Mouse (Mus musculus): ENCODE measurements around the gene Zbed4. TPM values are rescaled to one million over a fixed set of nuclear protein-coding genes. Genes with fewer than 3 reads are reported as not detected.

Zbed4 gene
- polyA plus RNA-seq, 1 experiment from 2014 or later, result 23.2 TPM

DNA sequence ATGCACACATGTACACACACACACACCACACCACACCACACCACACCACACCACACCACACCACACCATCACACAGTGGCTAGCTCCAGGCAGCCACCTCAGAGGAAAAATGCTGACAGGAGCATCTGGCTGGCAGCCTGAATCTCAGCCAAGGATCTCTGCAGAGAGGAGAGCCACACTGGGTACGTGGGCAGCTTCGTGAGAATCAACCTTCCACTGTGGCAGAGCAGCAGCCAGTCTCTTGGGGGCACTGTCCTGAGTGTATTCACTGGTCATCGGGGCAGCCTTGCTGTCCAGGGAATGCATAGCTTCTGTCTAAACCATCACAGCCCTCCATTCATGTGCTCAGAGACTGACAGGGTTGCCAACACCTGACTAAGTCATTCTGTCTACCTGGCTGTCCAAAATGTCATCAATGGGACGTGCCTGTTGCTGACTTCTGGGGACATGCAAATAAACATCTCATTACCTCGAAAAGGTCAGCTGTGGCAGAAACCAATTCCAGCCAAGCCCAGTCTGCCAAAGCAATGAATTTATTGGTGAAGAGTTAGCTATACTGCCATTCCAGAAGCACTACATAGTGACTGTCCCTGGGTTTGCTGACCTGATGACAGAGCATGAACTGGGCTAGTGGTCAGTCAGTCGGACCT lies 78.5 kb downstream of the Zbed4 start:
- Histone ChIP-seq H3K4me1 (ENCODE audit: insufficient read depth) (no peaks in the 10 kb centered on the region), H3K9ac (no peak overlapping the region; the same call in 1 of the 2 replicates)
- no peak for ATAC-seq (ENCODE audit: insufficient read depth)

GRCm38 (mm10) chr15:88830696-88831095 lies 79.2 kb downstream of the Zbed4 start:
- no peak overlapping the region for H3K9ac ChIP-seq
- no peak overlapping the region for H3K27ac ChIP-seq (ENCODE audit: low read depth)
- ATAC-seq (ENCODE audit: insufficient read depth), result no peak
- no peak overlapping the region for H3K4me3 ChIP-seq (ENCODE audit: low read depth, low read length)
- DNase-seq, result no peak
- WGBS, result 71% methylated on average over 5 of the region's 5 CpGs
- no peak for TF ChIP-seq CTCF (IDR thresholded peaks at IDR 0.05; ENCODE audit: low read depth)
- no peaks in the 10 kb centered on the region for H3K4me1 ChIP-seq (ENCODE audit: insufficient read depth)
- peaks cover 11% of the 10 kb centered on the region; the same call in 1 of the 2 replicates for H3K36me3 ChIP-seq (ENCODE audit: insufficient read depth)
- H3K27me3 ChIP-seq (ENCODE audit: insufficient read depth, low read length), result no peaks in the 10 kb centered on the region
- no peak overlapping the region for H3K4me2 ChIP-seq
- no peaks in the 10 kb centered on the region for H3K9me3 ChIP-seq (ENCODE audit: low read depth, low read length)

More for the DNA sequence above, 78.5 kb downstream of the Zbed4 start:
- Histone ChIP-seq H3K4me3 (ENCODE audit: low read depth, low read length) (no peak overlapping the region), H3K9me3 (ENCODE audit: low read depth, low read length) (no peaks in the 10 kb centered on the region), H3K4me2 (no peak overlapping the region), H3K36me3 (ENCODE audit: insufficient read depth) (peaks cover 19% of the 10 kb centered on the region), H3K27ac (ENCODE audit: low read depth) (no peak overlapping the region), H3K27me3 (ENCODE audit: insufficient read depth, low read length) (no peaks in the 10 kb centered on the region)
- no peak for DNase-seq
- no peak for TF ChIP-seq CTCF (IDR thresholded peaks at IDR 0.05; ENCODE audit: low read depth)
- 64% methylated on average over 6 of the region's 6 CpGs for WGBS

DNA sequence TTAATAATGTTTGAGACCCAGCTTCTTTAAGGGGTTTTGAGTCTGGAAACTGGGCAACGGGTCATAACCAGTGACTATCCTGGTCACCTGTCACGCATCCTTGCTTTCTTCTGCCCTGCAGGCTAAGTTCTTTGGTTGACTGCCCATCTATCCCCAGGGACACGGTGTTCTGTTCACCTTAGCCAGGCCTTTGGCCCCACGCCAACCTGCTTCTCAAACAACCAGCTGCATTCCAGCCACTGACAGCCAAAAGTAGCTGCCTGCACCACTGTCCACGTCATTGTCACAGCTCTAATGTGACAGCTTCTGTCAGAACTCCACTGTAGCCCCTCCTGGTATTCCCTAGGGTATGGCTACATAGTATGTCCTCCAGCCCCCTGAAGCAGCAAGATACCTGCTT lies 80.0 kb downstream of the Zbed4 start:
- Histone ChIP-seq H3K4me1 (ENCODE audit: insufficient read depth) (no peaks in the 10 kb centered on the region), H3K36me3 (ENCODE audit: insufficient read depth) (peaks cover 5% of the 10 kb centered on the region; the same call in 1 of the 2 replicates), H3K27ac (ENCODE audit: low read depth) (no peak overlapping the region), H3K9ac (no peak overlapping the region), H3K4me3 (ENCODE audit: low read depth, low read length) (no peak overlapping the region), H3K9me3 (ENCODE audit: low read depth, low read length) (no peaks in the 10 kb centered on the region), H3K27me3 (ENCODE audit: insufficient read depth, low read length) (no peaks in the 10 kb centered on the region), H3K4me2 (no peak overlapping the region)
- no peak for ATAC-seq (ENCODE audit: insufficient read depth)
- DNase-seq, result peak; percentile 34
- 44% methylated on average over 5 of the region's 5 CpGs for WGBS
- TF ChIP-seq CTCF (IDR thresholded peaks at IDR 0.05; ENCODE audit: low read depth), result no peak

- H3K4me2 ChIP-seq, result no peak overlapping the region
- no peak overlapping the region for H3K4me3 ChIP-seq (ENCODE audit: low read depth, low read length)
- no peaks in the 10 kb centered on the region for H3K4me1 ChIP-seq (ENCODE audit: insufficient read depth)
- 55% methylated on average over 9 of the region's 9 CpGs for WGBS
- TF ChIP-seq CTCF (IDR thresholded peaks at IDR 0.05; ENCODE audit: low read depth), result no peak
- H3K9me3 ChIP-seq (ENCODE audit: low read depth, low read length), result no peaks in the 10 kb centered on the region
- no peak overlapping the region for H3K9ac ChIP-seq
- no peak for DNase-seq
- ATAC-seq (ENCODE audit: insufficient read depth), result no peak
- H3K27me3 ChIP-seq (ENCODE audit: insufficient read depth, low read length), result no peaks in the 10 kb centered on the region
- H3K27ac ChIP-seq (ENCODE audit: low read depth), result no peak overlapping the region
- H3K36me3 ChIP-seq (ENCODE audit: insufficient read depth), result 0 out of 2 replicates have a peak, but pooled peaks cover 3% of the 10 kb centered on the region
These were observed 81.1 kb downstream of the Zbed4 start for GRCm38 (mm10) chr15:88832536-88832935.

Other genes with a start within 250 kb of the Zbed4 start
- not detected in 2 replicates for gene Zdhhc25, start 151.4 kb upstream of the Zbed4 start, polyA plus RNA-seq (2014; fragmentation: Nextera tagmentation; extraction: Ambion mirVana)
- gene Brd1, start 17.4 kb upstream of the Zbed4 start, polyA plus RNA-seq (2014; fragmentation: Nextera tagmentation; extraction: Ambion mirVana), result 23.1 and 27.0 TPM in 2 replicates
- 13.3 and 15.0 TPM in 2 replicates for gene Alg12, start 67.7 kb downstream of the Zbed4 start, polyA plus RNA-seq (2014; fragmentation: Nextera tagmentation; extraction: Ambion mirVana)
- gene Creld2, start 68.0 kb downstream of the Zbed4 start, polyA plus RNA-seq (2014; fragmentation: Nextera tagmentation; extraction: Ambion mirVana), result 93.8 and 97.9 TPM in 2 replicates
- gene Pim3, start 110.5 kb downstream of the Zbed4 start, polyA plus RNA-seq (2014; fragmentation: Nextera tagmentation; extraction: Ambion mirVana), result 48.6 TPM in 2 replicates
- not detected in 2 replicates for gene Ttll8, start 202.8 kb downstream of the Zbed4 start, polyA plus RNA-seq (2014; fragmentation: Nextera tagmentation; extraction: Ambion mirVana)
- gene Mlc1, start 227.3 kb downstream of the Zbed4 start, polyA plus RNA-seq (2014; fragmentation: Nextera tagmentation; extraction: Ambion mirVana), result not detected in 2 replicates
- gene Mov10l1, start 231.2 kb downstream of the Zbed4 start, polyA plus RNA-seq (2014; fragmentation: Nextera tagmentation; extraction: Ambion mirVana), result 0.89 TPM in 1 of 2 replicates, not detected in the other

Data from lung, embryonic 14.5 days (tissue).